Mouse (Mus musculus) spleen, postnatal 14 days (tissue): ENCODE results near the gene Krit1.
"Not testable (repeated sequence)": the region's sequence is repeated elsewhere in the genome, so short reads cannot be mapped to it uniquely, and the experiment has no call there.

Experiments
- DNase-seq, 2 experiments: peaks; one replicate each; pipeline ENCODE4 v3.0.0; 2021 to 2022; ENCODE audit warnings: low spot score in 2 of 2

Gene Krit1

GRCm38 (mm10) chr5:3886862-3887261 lies 83.9 kb downstream of the Krit1 start:
- not testable (repeated sequence) for DNase-seq

DNA sequence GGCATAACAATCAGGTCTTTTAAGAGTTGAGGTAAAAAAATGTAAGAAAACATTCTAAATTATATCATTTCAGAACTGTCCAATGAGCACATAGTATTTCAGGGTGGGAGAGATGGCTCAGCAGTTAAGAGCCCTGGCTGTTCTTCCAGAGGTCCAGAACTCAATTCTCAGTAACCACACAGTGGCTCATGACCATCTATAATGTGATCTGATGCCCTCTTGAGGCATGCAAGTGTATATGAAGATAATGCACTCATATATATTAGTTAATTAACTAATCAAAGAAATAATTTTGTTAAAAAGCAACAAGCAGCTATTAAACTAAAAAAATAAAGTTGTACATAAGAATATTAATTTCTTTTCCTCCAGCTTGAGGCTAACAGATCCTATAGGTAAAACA lies 86.2 kb downstream of the Krit1 start:
- DNase-seq: no peak

DNA sequence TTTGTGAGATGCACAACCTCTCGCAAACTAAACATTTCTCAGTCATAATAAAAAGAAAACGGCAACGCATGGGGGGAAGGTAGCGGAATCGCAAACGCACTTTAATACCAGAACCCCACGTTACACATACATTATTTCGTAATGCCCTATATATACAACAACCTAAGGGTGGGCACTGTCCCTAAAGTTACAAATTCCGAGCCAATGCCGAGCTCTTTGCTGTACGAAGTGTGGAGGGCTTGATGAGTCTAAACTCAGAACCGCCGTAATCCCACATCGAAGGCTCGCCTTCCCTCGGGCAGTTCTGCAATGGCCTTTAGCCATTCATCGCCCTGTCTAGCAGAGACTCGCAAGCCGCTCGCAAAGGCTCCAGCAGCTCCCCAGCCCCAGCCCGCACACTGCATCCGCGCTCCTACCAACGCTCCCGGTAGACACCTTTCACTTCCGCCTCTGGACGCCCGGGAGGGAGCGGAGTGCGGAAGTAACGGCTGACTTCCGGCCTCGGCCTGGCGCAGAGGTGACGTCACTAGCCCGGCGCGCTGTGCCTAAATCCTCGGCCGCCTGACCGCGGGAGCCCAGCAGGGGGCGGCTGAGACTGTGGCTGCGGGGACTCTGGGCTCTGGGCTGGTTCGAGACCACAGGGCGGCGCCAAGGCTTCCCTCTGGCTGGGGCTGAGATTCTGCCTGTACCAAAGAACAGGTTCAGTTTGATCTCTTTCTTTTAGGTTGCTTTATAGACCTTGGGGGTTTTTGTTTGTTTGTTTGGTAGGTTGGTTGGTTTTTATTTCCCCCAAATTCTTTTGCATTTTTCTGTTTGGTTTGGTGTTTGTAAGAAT lies 90.7 kb downstream of the Krit1 start, which contains the start of gene Mterf1a:
Mterf1a (minus strand) TSS at position 475 of the 835 bp plus-strand sequence.
- peak in 1 of 2 experiments; percentile 6 for DNase-seq

GRCm38 (mm10) chr5:3894294-3894619 lies 91.3 kb downstream of the Krit1 start:
- DNase-seq: not testable (repeated sequence)
